ENCODE assay signal across 8 mouse cellular contexts in genomic region chr15:101267053-101268032, GRCm38 (mm10). TPM values are rescaled to one million over a fixed set of nuclear protein-coding genes. Genes with fewer than 3 reads are reported as not detected.
A peak's percentile ranks its signal among the peaks of the same experiment; 100 is the strongest.
DNase-seq lines count a peak whose midpoint lies in the region; ATAC-seq and TF ChIP-seq lines count a peak whose summit lies in the region.
"Had no signal": no experiment of that assay in that cellular context is flagged by ENCODE, and none has a peak within 500 bp of the region (broad histone marks: within the 10 kb centered on the region; RNA-seq: fewer than 3 reads in every experiment).

No protein-coding gene starts in this region.

- TF ChIP-seq CTCF in ES-Bruce4 (IDR thresholded peaks at IDR 0.05; ENCODE audit: low read depth, low read length), result no peak
- no peak for TF ChIP-seq CTCF in forebrain, postnatal 0 days (IDR thresholded peaks at IDR 0.05; ENCODE audit: low read depth)

- H3K4me3 ChIP-seq in ES-Bruce4 (ENCODE audit: low read depth, low read length), result peak overlapping the region; percentile 68
- peak overlapping the region; percentile 43 for H3K4me3 ChIP-seq in forebrain, postnatal 0 days (ENCODE audit: low read depth, low read length)
- peak overlapping the region; percentile 55 for H3K4me3 ChIP-seq in kidney, embryonic 14.5 days (ENCODE audit: low read length)

- H3K4me1 ChIP-seq in ES-Bruce4 (ENCODE audit: control insufficient read depth, insufficient read depth, low read length), result peaks cover 13% of the 10 kb centered on the region
- peaks cover 7% of the 10 kb centered on the region; the same call in 1 of the 2 replicates for H3K4me1 ChIP-seq in forebrain, postnatal 0 days (ENCODE audit: insufficient read depth)
- peaks cover 8% of the 10 kb centered on the region for H3K4me1 ChIP-seq in kidney, embryonic 14.5 days (ENCODE audit: control insufficient read depth, insufficient read depth, low read length)

- no peaks in the 10 kb centered on the region for H3K27me3 ChIP-seq in ES-Bruce4 (ENCODE audit: control insufficient read depth, insufficient read depth, low read length, poor library complexity, severe bottlenecking)
- peaks cover 5% of the 10 kb centered on the region for H3K27me3 ChIP-seq in forebrain, postnatal 0 days (ENCODE audit: insufficient read depth, low read length)
- 0 out of 2 replicates have a peak, but pooled peaks cover 3% of the 10 kb centered on the region for H3K27me3 ChIP-seq in kidney, embryonic 14.5 days (ENCODE audit: control insufficient read depth, insufficient read depth, low read length)

- ATAC-seq in forebrain, postnatal 0 days, result no peak
- peak; percentile 18; the same call in 1 of the 2 replicates for ATAC-seq in kidney, embryonic 14.5 days (ENCODE audit: low FRiP score, low TSS enrichment)

- no peak for TF ChIP-seq POLR2A in ES-Bruce4 (IDR thresholded peaks at IDR 0.05; ENCODE audit: insufficient read depth, low read length)

- H3K36me3 ChIP-seq in ES-Bruce4 (ENCODE audit: control insufficient read depth, insufficient read depth, low read length, poor library complexity, severe bottlenecking), result peaks cover 21% of the 10 kb centered on the region
- H3K36me3 ChIP-seq in forebrain, postnatal 0 days (ENCODE audit: insufficient read depth), result peaks cover 8% of the 10 kb centered on the region
- peaks cover 16% of the 10 kb centered on the region for H3K36me3 ChIP-seq in kidney, embryonic 14.5 days (ENCODE audit: control insufficient read depth, insufficient read depth, low read length)

- H3K4me2 ChIP-seq in forebrain, postnatal 0 days (ENCODE audit: low read depth), result peak overlapping the region; percentile 79
- H3K4me2 ChIP-seq in kidney, embryonic 14.5 days (replicated peaks; ENCODE audit: low read depth, low read length), result peak overlapping the region; percentile 86

- no peaks in the 10 kb centered on the region for H3K9me3 ChIP-seq in ES-Bruce4 (replicated peaks; ENCODE audit: control insufficient read depth, insufficient read depth, low read length, poor library complexity, severe bottlenecking)
- H3K9me3 ChIP-seq in forebrain, postnatal 0 days (ENCODE audit: low read length), result no peaks in the 10 kb centered on the region
- H3K9me3 ChIP-seq in kidney, embryonic 14.5 days (ENCODE audit: control insufficient read depth, low read length), result no peaks in the 10 kb centered on the region

- peak overlapping the region; percentile 39 for H3K27ac ChIP-seq in ES-Bruce4 (ENCODE audit: insufficient read depth, low read length)
- no peak overlapping the region for H3K27ac ChIP-seq in forebrain, postnatal 0 days (ENCODE audit: low read depth, low read length)
- 0 out of 2 replicates have a peak overlapping the region, but pooled peaks have one; percentile 39 for H3K27ac ChIP-seq in kidney, embryonic 14.5 days (ENCODE audit: low read depth, low read length)

- WGBS in forebrain, postnatal 0 days, result 7% methylated on average over 25 of the region's 25 CpGs
- WGBS in kidney, embryonic 14.5 days, result 2% methylated on average over 25 of the region's 25 CpGs

- TF ChIP-seq EP300 in ES-Bruce4 (IDR thresholded peaks at IDR 0.05; ENCODE audit: insufficient read depth, low read depth, low read length), result peak; percentile 85

- H3K9ac ChIP-seq in ES-Bruce4 (ENCODE audit: low read depth, poor library complexity, severe bottlenecking), result peak overlapping the region; percentile 40
- H3K9ac ChIP-seq in forebrain, postnatal 0 days, result peak overlapping the region; percentile 52; the same call in 1 of the 2 replicates
- H3K9ac ChIP-seq in kidney, embryonic 14.5 days (ENCODE audit: low read depth, low read length), result peak overlapping the region; percentile 54

- DNase-seq in A20 (ENCODE audit: low read depth, low spot score), result peak; percentile 23
- DNase-seq in forebrain, postnatal 0 days, result peak; percentile 26
- DNase-seq in lung, postnatal 36 days, result peak; percentile 73
- DNase-seq in frontal cortex, adult 2 months (ENCODE audit: extremely low spot score in 1 of 2, low spot score in 1 of 2), result no peak
- no peak for DNase-seq in left cerebral cortex, adult 9 months (ENCODE audit: low spot score in 2 of 2)

RNA-seq across cellular contexts. Expression of gene Nr4a1, which starts 13.3 kb away (rescaled TPM):
- 29.4 and 31.9 TPM in 2 replicates for polyA plus RNA-seq in ES-Bruce4 (2011; ENCODE audit: insufficient read depth, insufficient read length, low read depth, missing spikeins)
- total RNA-seq in forebrain, postnatal 0 days (2014; rRNA removed), result 8.9 and 9.6 TPM in 2 replicates
- 8.5 and 9.0 TPM in 2 replicates for polyA plus RNA-seq in forebrain, postnatal 0 days (2015; fragmentation: Nextera tagmentation; extraction: Ambion mirVana)
- 4.5 and 5.0 TPM in 2 replicates for polyA plus RNA-seq in kidney, embryonic 14.5 days (2014; fragmentation: Nextera tagmentation; extraction: Ambion mirVana)
- 80.9 and 169 TPM in 2 replicates for polyA plus RNA-seq in frontal cortex, adult 2 months (2012; rRNA removed)

RNA-seq across cellular contexts. Expression of gene Atg101, which starts 16.7 kb away (rescaled TPM):
- 37.6 and 39.1 TPM in 2 replicates for polyA plus RNA-seq in ES-Bruce4 (2011; ENCODE audit: insufficient read depth, insufficient read length, low read depth, missing spikeins)
- 56.3 and 60.0 TPM in 2 replicates for total RNA-seq in forebrain, postnatal 0 days (2014; rRNA removed)
- 81.3 and 94.4 TPM in 2 replicates for polyA plus RNA-seq in forebrain, postnatal 0 days (2015; fragmentation: Nextera tagmentation; extraction: Ambion mirVana)
- 71.8 and 76.5 TPM in 2 replicates for polyA plus RNA-seq in kidney, embryonic 14.5 days (2014; fragmentation: Nextera tagmentation; extraction: Ambion mirVana)
- polyA plus RNA-seq in frontal cortex, adult 2 months (2012; rRNA removed), result 50.2 and 58.3 TPM in 2 replicates

RNA-seq across cellular contexts. Expression of gene 6030408B16Rik, which starts 25.7 kb away (rescaled TPM):
- polyA plus RNA-seq in ES-Bruce4 (2011; ENCODE audit: insufficient read depth, insufficient read length, low read depth, missing spikeins), result not detected in 2 replicates
- total RNA-seq in forebrain, postnatal 0 days (2014; rRNA removed), result 0.54 and 1.00 TPM in 2 replicates
- 0.30 and 0.77 TPM in 2 replicates for polyA plus RNA-seq in forebrain, postnatal 0 days (2015; fragmentation: Nextera tagmentation; extraction: Ambion mirVana)
- 25.8 and 28.2 TPM in 2 replicates for polyA plus RNA-seq in kidney, embryonic 14.5 days (2014; fragmentation: Nextera tagmentation; extraction: Ambion mirVana)
- polyA plus RNA-seq in frontal cortex, adult 2 months (2012; rRNA removed), result 0.27 and 0.52 TPM in 2 replicates
- total RNA-seq: hematopoietic stem cell, adult 5-6 weeks had no signal

RNA-seq across cellular contexts. Expression of gene Grasp, which starts 43.4 kb away (rescaled TPM):
- polyA plus RNA-seq in ES-Bruce4 (2011; ENCODE audit: insufficient read depth, insufficient read length, low read depth, missing spikeins), result 8.6 and 9.6 TPM in 2 replicates
- 8.8 and 11.1 TPM in 2 replicates for total RNA-seq in forebrain, postnatal 0 days (2014; rRNA removed)
- polyA plus RNA-seq in forebrain, postnatal 0 days (2015; fragmentation: Nextera tagmentation; extraction: Ambion mirVana), result 3.3 and 3.4 TPM in 2 replicates
- 5.0 and 5.7 TPM in 2 replicates for polyA plus RNA-seq in kidney, embryonic 14.5 days (2014; fragmentation: Nextera tagmentation; extraction: Ambion mirVana)
- 43.9 and 53.5 TPM in 2 replicates for polyA plus RNA-seq in frontal cortex, adult 2 months (2012; rRNA removed)

Comparison
In these comparisons a context has a peak if more than half of its experiments do, and no peak if none do; other contexts are left out.
1. DNase-seq: peak in A20 (single experiment), forebrain, postnatal 0 days (single experiment) and lung, postnatal 36 days (single experiment); none in frontal cortex, adult 2 months (0 of 2) and left cerebral cortex, adult 9 months (0 of 2).
2. RNA of gene 6030408B16Rik, which starts 25.7 kb away (polyA plus RNA-seq): 25.8 to 28.2 TPM in kidney, embryonic 14.5 days; 0.27 to 0.52 TPM in frontal cortex, adult 2 months, 0.30 to 0.77 TPM in forebrain, postnatal 0 days and not detected in ES-Bruce4; every median in the first group is over 10 times any median in the second.
3. Peak in every context shown above with its lines, with median percentiles within 50 percentile points of each other: H3K4me3 ChIP-seq and H3K9ac ChIP-seq.